Mouse (Mus musculus): ENCODE measurements at regions not wholly inside any gene's neighbourhood (a gene's known extent, or its start where the extent isn't known, plus 50 kb on each side); places are given as distances from the start of the nearest gene placed in this dataset.

DNA sequence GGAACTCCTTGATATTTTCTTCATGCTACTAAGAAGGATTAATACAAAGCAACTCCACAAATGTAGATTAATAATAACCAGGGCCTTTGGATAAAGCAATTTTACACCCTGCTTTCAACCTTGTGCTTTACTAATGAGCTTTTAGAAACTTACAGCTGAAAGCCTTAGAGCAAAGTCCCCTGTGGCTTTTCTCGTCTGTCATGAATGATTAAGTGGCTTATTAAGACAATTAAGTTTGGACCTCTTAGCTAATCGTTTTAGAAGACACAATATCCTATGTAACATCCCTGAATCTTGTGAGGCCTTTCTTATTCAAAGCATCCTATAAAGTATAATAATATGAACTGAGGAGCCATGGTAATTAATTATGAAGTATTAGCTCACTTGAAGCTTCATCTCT, 319.3 kb upstream of the Irak1bp1 start:
- TF ChIP-seq POLR2A (IDR thresholded peaks at IDR 0.05; ENCODE audit: insufficient read depth, low read depth, low read length) (no peak), CTCF (IDR thresholded peaks at IDR 0.05) (no peak), EP300 (IDR thresholded peaks at IDR 0.05; ENCODE audit: insufficient read depth, low read depth, low read length) (no peak)
